Mouse (Mus musculus) ovary, postnatal 10 days (tissue): ENCODE results near the gene Etfdh.

ENCODE experiments used
- DNase-seq: peaks from one replicate; pipeline ENCODE4 v3.0.0; 2022; ENCODE audit warnings: low spot score

The Etfdh gene

DNA sequence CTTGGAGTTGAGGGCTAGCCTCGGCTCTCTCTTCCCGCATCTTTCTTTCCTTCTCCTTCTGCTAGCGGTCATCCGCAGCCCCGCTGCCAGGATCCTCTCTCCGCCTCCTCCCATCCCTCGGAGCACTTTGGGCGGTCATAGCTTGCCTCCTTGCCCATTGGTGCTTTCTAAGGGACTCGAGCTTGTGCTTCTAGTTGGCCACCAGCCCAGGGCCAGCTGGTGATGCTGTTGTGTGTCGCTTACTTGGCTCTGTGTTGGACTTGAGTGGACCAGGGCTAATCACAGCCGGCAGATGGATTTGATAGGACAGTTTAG is at the start of gene Etfdh:
TSS of gene Etfdh (minus strand) at position 85 of the 315 bp plus-strand sequence.
- peak; percentile 46 for DNase-seq

- DNase-seq: no peak
These were observed 47.1 kb upstream of the Etfdh start for GRCm38 (mm10) chr3:79676411-79676810.

- no peak for DNase-seq
These were observed 45.3 kb upstream of the Etfdh start for GRCm38 (mm10) chr3:79674641-79675040.

DNA sequence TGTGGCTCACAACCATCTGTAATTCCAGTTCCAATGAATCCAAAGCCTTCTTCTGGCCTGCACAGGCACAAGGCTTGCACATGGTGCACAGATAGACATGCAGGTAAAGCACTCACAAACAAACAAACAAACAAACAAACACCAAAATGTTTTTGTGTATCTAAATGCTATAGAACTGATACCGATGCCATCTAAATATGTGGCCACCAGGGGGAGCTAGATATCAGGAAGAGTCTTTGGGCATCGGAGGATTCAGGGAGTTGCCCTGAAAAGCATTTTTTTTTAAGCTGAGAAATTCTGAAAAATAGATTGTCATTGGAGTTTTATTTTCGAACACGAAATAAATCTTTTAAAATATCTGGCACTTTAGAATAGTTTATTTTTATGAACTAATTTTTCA is 43.8 kb upstream of the Etfdh start:
- DNase-seq: peak; percentile 36

DNA sequence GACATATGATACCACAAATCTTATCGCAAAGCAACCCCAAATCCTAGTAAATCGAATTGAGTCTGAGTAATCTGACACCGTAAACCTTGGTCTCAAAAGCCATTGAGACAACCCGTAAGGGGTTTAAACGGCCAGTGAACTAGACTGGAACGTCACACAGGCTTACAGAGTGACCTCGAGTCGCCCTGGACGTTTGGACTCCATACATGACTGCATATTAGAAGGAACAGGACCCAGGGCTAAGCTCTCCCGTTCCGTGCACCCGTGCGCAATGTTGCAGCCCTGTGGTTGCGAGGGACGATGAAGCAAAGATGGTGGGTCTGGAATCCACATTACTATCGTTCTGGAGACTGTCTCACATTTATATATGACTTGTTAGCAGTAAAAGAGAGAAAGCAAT is 42.9 kb upstream of the Etfdh start:
- DNase-seq: no peak

DNA sequence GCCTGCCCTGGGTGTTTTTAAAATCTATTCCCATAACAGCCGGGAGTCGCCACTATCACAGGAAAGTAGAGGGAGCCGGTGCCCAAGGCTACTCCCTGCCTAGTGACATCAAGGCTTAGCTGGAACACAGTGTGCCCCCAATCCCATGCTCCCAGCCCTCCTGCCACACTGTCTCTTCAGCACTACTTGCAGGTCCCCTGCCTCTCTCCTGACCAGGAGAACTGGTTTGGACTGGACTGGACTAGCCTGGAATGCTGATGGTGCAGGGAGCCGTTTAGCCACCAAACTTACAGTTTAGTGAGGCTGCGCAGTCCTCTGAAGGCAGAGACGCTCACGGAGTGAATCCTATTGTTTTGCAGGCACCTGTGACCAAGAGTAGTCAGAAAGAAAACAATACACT is 41.3 kb upstream of the Etfdh start:
- DNase-seq: no peak

GRCm38 (mm10) chr3:79664787-79665408 is 35.6 kb upstream of the Etfdh start:
- no peak for DNase-seq

DNA sequence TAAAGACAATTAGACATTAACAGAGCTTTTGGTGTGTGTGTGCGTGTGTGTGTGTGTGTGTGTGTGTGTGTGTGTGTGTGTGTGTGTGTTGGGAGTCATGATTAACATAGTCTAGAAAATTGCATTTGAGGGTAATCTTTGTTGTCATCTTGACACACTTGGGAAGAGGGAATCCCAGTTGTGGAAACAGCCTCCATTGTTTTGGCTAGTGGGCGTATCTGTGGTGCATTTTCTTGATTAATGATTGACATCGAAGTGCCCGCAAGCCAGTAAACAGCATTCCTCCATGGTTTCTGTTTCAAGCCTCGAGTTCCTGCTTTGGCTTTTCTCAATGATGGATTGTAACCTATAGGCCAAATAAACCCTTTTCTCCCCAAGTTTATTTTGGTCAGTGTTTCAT is 27.4 kb upstream of the Etfdh start:
- no peak for DNase-seq

DNA sequence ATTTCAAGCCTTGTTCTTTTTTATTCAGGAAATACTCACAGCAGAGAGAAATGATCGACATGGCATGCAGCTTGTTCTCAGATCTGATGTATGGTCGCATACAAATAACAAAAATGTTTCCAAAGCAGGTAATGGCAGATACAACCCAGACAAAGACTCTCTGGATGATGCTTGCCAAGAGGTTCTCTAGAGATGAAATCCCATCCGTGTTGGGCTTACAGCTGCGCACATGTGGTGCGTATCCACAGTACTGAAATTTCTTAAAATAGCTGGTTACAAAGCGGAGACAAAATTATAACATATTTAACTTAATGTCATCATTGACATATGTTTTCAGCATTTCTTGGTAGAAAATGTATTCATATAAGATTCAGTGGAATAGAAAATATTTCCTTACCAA is 22.8 kb upstream of the Etfdh start:
- no peak for DNase-seq

DNA sequence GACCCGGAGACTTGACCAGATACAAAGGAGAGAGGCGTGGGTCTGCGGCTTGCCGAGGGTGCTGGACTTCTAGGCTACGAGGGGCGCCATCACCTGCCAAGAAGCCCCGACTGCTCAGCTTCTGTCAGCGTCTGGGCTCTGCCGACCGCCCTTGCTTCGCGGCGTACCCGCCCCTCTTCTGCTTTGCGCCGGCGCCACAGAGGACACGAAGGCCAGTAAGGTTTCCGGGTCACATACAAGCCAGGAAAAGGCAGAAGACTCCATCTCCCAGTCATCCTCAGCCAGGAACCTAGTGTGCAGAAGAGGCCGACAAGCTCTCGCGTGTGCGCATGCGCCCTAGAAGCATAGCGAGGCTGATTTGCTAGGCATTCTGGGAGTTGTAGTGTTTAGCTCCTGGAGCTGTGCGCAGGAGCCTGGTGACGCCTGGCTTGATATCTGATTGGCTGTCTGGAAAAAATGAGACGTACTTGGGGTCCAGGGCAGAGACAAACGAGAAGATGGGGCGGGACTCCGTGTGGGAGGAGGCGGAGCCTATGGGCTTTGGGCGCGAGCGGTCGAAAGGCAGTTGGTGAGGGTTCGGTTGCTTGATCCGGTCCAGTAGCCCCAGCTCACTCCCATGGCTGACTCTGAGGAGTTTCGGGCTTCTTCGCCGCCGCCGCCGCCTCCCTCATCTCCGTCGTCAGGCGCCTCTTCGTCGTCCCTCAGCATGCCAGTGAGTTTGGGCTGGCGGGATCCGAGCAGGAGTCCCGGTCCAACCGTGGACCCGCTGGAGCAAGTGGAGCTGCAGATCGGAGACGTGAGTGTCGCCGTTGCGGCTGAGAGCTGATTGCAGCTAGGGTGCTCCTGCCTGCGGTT is 512 bp downstream of the Etfdh start, which contains the start of gene 4930579G24Rik:
TSS of gene 4930579G24Rik (plus strand) at position 519 of the 855 bp plus-strand sequence.
- DNase-seq: peak; percentile 64

DNA sequence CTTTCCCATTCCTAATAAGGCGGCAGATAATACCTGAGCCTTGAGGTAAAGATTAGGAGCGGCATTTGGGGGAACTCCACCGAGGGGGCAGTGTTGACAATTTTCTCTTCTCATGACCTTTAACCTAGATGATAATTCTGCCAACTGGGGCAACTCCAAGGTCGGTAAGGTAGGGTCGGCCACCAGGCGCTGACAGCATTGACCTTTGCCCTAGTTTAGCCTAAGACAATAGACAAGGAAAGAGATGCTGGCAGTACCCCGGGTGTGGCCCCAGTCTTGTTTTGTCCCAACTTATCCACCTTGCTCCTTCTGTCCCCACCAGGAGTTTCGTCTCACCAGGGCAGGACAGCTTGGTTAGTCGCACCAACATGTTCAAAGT is 1.1 kb downstream of the Etfdh start:
- no peak for DNase-seq

GRCm38 (mm10) chr3:79627484-79628181 is 1.7 kb downstream of the Etfdh start:
- DNase-seq: no peak

DNA sequence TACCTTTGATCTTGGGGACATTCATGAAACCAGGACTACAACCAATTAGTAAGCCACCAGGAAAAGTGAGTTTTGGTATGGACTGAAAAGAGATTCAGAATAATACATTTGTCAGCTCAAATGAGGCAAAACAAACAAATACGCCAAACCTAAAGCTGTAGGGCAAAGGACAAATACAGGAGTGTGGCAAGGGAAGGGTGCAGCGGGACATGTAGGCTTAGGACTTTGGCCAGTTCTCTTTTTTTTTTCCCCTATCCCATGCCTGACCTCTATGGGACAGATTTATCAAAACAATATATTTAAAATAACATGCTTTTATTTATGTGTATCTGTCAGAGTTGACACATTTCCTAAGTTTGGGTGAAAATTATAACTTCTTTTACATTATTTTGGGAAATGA is 19.4 kb downstream of the Etfdh start:
- DNase-seq: no peak

DNA sequence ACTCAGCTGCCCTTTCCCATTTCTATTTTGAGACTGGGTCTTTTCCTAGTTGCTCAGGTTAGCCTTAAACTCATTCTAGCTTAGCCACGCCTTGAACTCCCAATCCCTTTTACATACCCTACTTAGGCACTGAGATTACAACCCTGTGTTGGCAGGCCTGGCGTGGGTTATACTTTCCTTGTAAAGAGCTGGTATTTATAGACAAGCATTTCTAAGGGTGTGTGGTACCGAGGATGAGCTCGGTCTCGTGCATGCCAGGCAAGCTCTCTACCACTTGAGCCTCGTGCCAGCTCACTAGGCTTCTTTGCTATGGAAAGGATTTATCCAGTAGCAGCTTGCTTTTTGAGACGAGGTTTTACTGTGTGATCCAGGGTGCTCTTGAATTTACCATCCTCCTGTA is 33.8 kb downstream of the Etfdh start:
- no peak for DNase-seq

GRCm38 (mm10) chr3:79591793-79592471 is 37.4 kb downstream of the Etfdh start:
- no peak for DNase-seq

- peak; percentile 42 for DNase-seq
These were observed 38.2 kb downstream of the Etfdh start, which contains the start of gene Ppid for GRCm38 (mm10) chr3:79590863-79591792. Gene Ppid (plus strand): TSS chr3:79591342.

GRCm38 (mm10) chr3:79589671-79590070 is 39.6 kb downstream of the Etfdh start:
- no peak for DNase-seq

GRCm38 (mm10) chr3:79586804-79587203 is 42.5 kb downstream of the Etfdh start:
- peak; percentile 76 for DNase-seq

DNA sequence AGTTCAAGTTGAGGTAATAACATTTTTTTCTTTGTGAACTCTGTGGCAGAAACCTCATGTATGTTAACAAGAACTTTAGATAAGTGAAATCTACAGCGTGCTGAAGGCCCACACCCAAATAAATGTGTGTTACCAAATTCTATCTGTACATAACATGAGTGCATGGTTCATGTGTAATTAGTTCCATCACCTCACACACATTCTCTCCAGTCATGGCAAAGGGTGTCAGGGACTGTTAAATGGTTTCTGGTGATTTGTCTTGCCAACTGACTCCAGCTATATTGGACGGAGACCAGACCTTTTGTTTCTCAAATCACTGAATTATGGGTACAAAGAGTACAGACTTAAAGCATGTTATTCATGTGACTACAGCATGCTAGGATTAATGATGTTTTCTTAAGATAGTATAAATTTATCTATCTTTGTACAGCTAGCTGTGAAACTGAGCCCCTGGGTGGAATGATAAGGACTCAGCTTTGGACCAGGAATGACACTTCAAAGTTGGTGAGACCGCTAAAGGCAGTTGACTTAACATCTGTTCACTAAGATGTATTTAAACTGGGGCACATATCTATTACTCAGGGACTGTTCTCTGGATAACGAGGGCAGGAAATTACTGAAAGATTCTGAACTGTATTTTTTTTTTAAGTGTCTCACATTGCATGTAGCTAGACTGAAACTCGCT is 49.3 kb downstream of the Etfdh start:
- no peak for DNase-seq

DNA sequence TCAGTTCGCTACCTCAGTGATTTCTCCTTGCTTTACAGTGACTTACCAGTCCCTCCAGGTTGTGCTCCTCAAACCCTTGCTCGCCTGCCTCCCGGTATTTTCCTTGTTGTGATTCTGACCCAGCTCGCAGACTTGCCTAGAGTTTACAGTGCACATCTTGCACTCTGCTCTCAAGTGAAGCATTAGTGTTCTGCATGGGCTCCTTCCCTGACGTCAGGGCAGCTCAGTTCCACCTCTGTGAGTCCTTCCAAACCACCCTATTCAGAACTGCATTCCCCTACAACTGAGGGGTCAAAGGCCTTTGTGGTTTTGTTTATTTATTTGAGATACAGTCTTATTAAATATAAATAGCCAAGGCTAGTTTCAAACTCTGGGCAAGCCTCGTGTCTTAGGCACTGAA is 51.1 kb downstream of the Etfdh start:
- no peak for DNase-seq

DNA sequence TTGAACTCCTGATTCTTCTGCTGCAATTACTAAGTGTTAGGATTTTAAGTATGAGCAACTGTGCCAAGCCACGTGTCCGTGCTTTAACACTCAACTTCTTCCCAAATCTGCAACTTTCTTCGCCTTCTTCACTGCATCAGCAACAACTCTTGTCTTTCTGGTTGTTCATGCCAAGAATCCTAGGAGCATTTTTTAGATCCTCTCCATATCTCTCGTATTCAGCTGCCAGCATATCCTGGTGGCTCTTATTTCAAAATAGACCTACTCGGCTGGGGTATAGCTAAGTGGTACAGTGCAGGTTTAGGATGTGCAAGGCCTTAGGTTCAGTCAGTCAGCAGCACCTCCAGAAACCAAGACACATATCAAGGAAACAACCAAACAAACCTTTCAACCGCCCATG is 51.7 kb downstream of the Etfdh start:
- DNase-seq: no peak
